Mouse (Mus musculus) retina, postnatal 1 day (tissue): ENCODE results near the gene Gm6525.

Experiments used
- DNase-seq: peaks from one replicate; pipeline ENCODE4 v3.0.0-alpha.2; 2012

The Gm6525 gene

GRCm38 (mm10) chr3:84215743-84216360 is 41.9 kb downstream of the Gm6525 start:
- DNase-seq = peak; percentile 41

- DNase-seq = peak; percentile 64
Observed at GRCm38 (mm10) chr3:84217118-84217960, 43.4 kb downstream of the Gm6525 start.

GRCm38 (mm10) chr3:84217961-84218351 is 44.1 kb downstream of the Gm6525 start:
- no peak for DNase-seq

- DNase-seq = no peak
Observed at GRCm38 (mm10) chr3:84218498-84218897, 44.6 kb downstream of the Gm6525 start.

- DNase-seq = peak; percentile 18
Observed at GRCm38 (mm10) chr3:84219166-84219710, 45.3 kb downstream of the Gm6525 start.

GRCm38 (mm10) chr3:84219720-84220273 is 45.9 kb downstream of the Gm6525 start:
- DNase-seq = peak; percentile 55

GRCm38 (mm10) chr3:84220326-84220725 is 46.4 kb downstream of the Gm6525 start:
- DNase-seq = no peak

GRCm38 (mm10) chr3:84220748-84221147 is 46.8 kb downstream of the Gm6525 start:
- DNase-seq = peak; percentile 87
